Mouse (Mus musculus) lung, postnatal 0 days (tissue): ENCODE measurements at regions not wholly inside any gene's neighbourhood (a gene's known extent, or its start where the extent isn't known, plus 50 kb on each side); places are given as distances from the start of the nearest gene placed in this dataset.

Experiments used
- ATAC-seq: fragments of 200-750 bp; cut with Nextera tagmentation; 2 replicates; pipeline ENCODE4 v1.8.0; 2017; ENCODE audit warnings: moderate library complexity
- DNase-seq: peaks from one replicate; pipeline ENCODE4 v3.0.0-alpha.2; 2016; ENCODE audit warnings: low spot score
- H3K27ac ChIP-seq: fragments of 300-500 bp; sonication (generic); 2 replicates; pipeline ENCODE4 v1.5.1; 2014; ENCODE audit warnings: antibody characterized with exemption, mild to moderate bottlenecking, low read length, mixed read lengths
- H3K27me3 ChIP-seq: fragments of 300-500 bp; sonication (generic); replicated peaks from 2 replicates; pipeline ENCODE4 v1.6.1; 2014; ENCODE audit warnings: low read length, mixed read lengths; ENCODE audit not compliant: insufficient read depth
- H3K36me3 ChIP-seq: fragments of 300-500 bp; sonication (generic); 2 replicates; pipeline ENCODE4 v1.6.1; 2014; ENCODE audit warnings: low read length, mixed read lengths; ENCODE audit not compliant: insufficient read depth
- H3K4me1 ChIP-seq: fragments of 300-500 bp; sonication (generic); 2 replicates; pipeline ENCODE4 v1.6.1; 2014; ENCODE audit warnings: antibody characterized with exemption, low read depth, low read length, mixed read lengths; ENCODE audit not compliant: insufficient read depth
- H3K4me2 ChIP-seq: fragments of 300-500 bp; sonication (generic); replicated peaks from 2 replicates; pipeline ENCODE4 v1.6.1; 2014; ENCODE audit warnings: low read depth, mild to moderate bottlenecking, low read length, moderate library complexity, mixed read lengths
- H3K4me3 ChIP-seq: fragments of 300-500 bp; sonication (generic); 2 replicates; pipeline ENCODE4 v1.5.1; 2014; ENCODE audit warnings: low read depth, low read length
- H3K9ac ChIP-seq: fragments of 300-500 bp; sonication (generic); replicated peaks from 2 replicates; pipeline ENCODE4 v1.6.1; 2014; ENCODE audit warnings: low read depth, mild to moderate bottlenecking
- H3K9me3 ChIP-seq: fragments of 300-500 bp; sonication (generic); 2 replicates; pipeline ENCODE4 v1.6.1; 2016; ENCODE audit warnings: low read length, mixed read lengths
- CTCF ChIP-seq: IDR thresholded peaks from 2 replicates; pipeline ENCODE4 v1.5.1; 2016; ENCODE audit warnings: antibody characterized with exemption, mild to moderate bottlenecking
- EP300 ChIP-seq: IDR thresholded peaks from 2 replicates; pipeline ENCODE4 v1.6.1; 2016; ENCODE audit warnings: antibody characterized with exemption, mild to moderate bottlenecking, control low read depth
- WGBS: fragments of 180-500 bp; shearing (Covaris S2); extraction: QIAGEN DNeasy Blood & Tissue Kit; methylation state at CpG from one replicate; pipeline ENCODE4 v1.1.7; 2014; 5-methylcytosine and 5-hydroxymethylcytosine counted together

GRCm38 (mm10) chr14:100889163-100890157 is 310.7 kb downstream of the Prr30 start:
- Histone ChIP-seq H3K9me3 (no peaks in the 10 kb centered on the region), H3K4me1 (no peaks in the 10 kb centered on the region), H3K4me3 (no peak overlapping the region), H3K4me2 (no peak overlapping the region), H3K27ac (no peak overlapping the region), H3K9ac (no peak overlapping the region), H3K27me3 (no peaks in the 10 kb centered on the region), H3K36me3 (no peaks in the 10 kb centered on the region)
- WGBS, result 43% methylated on average over 17 of the region's 18 CpGs
- TF ChIP-seq CTCF, result no peak
- TF ChIP-seq EP300, result peak; percentile 90
- ATAC-seq, result peak; percentile 67
- peak; percentile 57 for DNase-seq

GRCm38 (mm10) chr14:100883115-100883514 is 317.0 kb downstream of the Prr30 start:
- TF ChIP-seq EP300, result no peak
- no peak for TF ChIP-seq CTCF
- H3K27me3 ChIP-seq, result no peaks in the 10 kb centered on the region
- 52% methylated on average over 1 of the region's 1 CpGs for WGBS

GRCm38 (mm10) chr14:100880103-100880502 is 320.0 kb downstream of the Prr30 start:
- 85% methylated on average over 2 of the region's 2 CpGs for WGBS
- no peak overlapping the region for H3K27ac ChIP-seq
- no peaks in the 10 kb centered on the region for H3K9me3 ChIP-seq
- no peak overlapping the region for H3K9ac ChIP-seq
- ATAC-seq (no peak), DNase-seq (no peak)
- H3K27me3 ChIP-seq, result no peaks in the 10 kb centered on the region
- H3K36me3 ChIP-seq, result no peaks in the 10 kb centered on the region
- no peak overlapping the region for H3K4me3 ChIP-seq
- H3K4me1 ChIP-seq, result no peaks in the 10 kb centered on the region
- no peak overlapping the region for H3K4me2 ChIP-seq
- no peak for TF ChIP-seq EP300
- no peak for TF ChIP-seq CTCF

More at GRCm38 (mm10) chr14:100883115-100883514, 317.0 kb downstream of the Prr30 start:
- Histone ChIP-seq H3K4me2 (no peak overlapping the region), H3K36me3 (no peaks in the 10 kb centered on the region), H3K27ac (no peak overlapping the region), H3K4me1 (no peaks in the 10 kb centered on the region), H3K9ac (no peak overlapping the region), H3K9me3 (no peaks in the 10 kb centered on the region), H3K4me3 (no peak overlapping the region)
- DNase-seq, result no peak
- no peak for ATAC-seq

- H3K9me3 ChIP-seq, result no peaks in the 10 kb centered on the region
- no peak overlapping the region for H3K27ac ChIP-seq
- H3K4me3 ChIP-seq, result no peak overlapping the region
- WGBS, result 69% methylated on average over 3 of the region's 3 CpGs
- TF ChIP-seq CTCF, result no peak
- no peak for TF ChIP-seq EP300
- H3K27me3 ChIP-seq, result no peaks in the 10 kb centered on the region
- ATAC-seq, result no peak
- no peak overlapping the region for H3K4me2 ChIP-seq
- H3K36me3 ChIP-seq, result no peaks in the 10 kb centered on the region
- H3K9ac ChIP-seq, result no peak overlapping the region
- DNase-seq, result no peak
- no peaks in the 10 kb centered on the region for H3K4me1 ChIP-seq
These were observed 332.3 kb downstream of the Prr30 start for GRCm38 (mm10) chr14:100867790-100868189.

- no peak overlapping the region for H3K4me3 ChIP-seq
- WGBS, result 52% methylated on average over 2 of the region's 2 CpGs
- H3K4me2 ChIP-seq, result no peak overlapping the region
- TF ChIP-seq CTCF (no peak), EP300 (no peak)
- H3K36me3 ChIP-seq, result no peaks in the 10 kb centered on the region
- no peaks in the 10 kb centered on the region for H3K4me1 ChIP-seq
- no peak overlapping the region for H3K9ac ChIP-seq
- H3K27ac ChIP-seq, result no peak overlapping the region
- ATAC-seq (no peak), DNase-seq (no peak)
- H3K9me3 ChIP-seq, result no peaks in the 10 kb centered on the region
- no peaks in the 10 kb centered on the region for H3K27me3 ChIP-seq
These were observed 335.3 kb downstream of the Prr30 start for GRCm38 (mm10) chr14:100864792-100865191.

- TF ChIP-seq EP300, result no peak
- no peak for TF ChIP-seq CTCF
- no peak for ATAC-seq
- no peak for DNase-seq
- Histone ChIP-seq H3K9me3 (no peaks in the 10 kb centered on the region), H3K4me2 (no peak overlapping the region), H3K9ac (no peak overlapping the region), H3K27ac (no peak overlapping the region), H3K4me1 (no peaks in the 10 kb centered on the region), H3K27me3 (no peaks in the 10 kb centered on the region), H3K36me3 (no peaks in the 10 kb centered on the region), H3K4me3 (no peak overlapping the region)
- 94% methylated on average over 1 of the region's 1 CpGs for WGBS
These were observed 336.0 kb downstream of the Prr30 start for GRCm38 (mm10) chr14:100864164-100864563.
